Mouse (Mus musculus): ENCODE measurements around the gene U2surp.
"Not testable (repeated sequence)": the region's sequence is repeated elsewhere in the genome, so short reads cannot be mapped to it uniquely, and the experiment has no call there.

Gene U2surp

DNA sequence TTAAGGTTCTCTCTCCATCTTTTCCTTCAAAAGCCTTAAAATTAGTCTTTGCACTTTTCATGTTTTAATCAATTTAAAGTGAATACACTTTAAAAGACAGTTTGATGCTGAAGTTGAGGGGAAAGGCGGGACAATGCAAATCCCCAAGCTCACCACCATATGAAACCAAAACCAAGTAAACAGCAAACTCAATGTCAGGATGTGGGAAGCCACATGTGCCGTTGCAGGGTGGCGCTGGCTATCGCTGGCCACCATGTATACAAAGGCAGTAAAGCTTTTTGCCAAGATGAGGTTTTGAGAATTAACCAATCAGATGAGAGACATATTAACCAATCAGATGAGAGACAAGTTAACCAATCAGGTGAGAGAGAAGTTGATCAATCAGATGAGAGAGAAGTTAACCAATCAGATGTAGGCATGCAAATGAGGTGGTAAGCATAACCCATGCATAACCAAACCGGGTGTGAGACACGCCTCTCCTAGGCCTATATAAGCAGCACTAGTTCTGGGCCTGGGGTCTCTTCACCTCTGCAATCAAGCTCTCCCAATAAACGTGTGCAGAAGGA, 42.7 kb downstream of the U2surp start:
- DNase-seq (ENCODE audit: low spot score): not testable (repeated sequence)

DNA sequence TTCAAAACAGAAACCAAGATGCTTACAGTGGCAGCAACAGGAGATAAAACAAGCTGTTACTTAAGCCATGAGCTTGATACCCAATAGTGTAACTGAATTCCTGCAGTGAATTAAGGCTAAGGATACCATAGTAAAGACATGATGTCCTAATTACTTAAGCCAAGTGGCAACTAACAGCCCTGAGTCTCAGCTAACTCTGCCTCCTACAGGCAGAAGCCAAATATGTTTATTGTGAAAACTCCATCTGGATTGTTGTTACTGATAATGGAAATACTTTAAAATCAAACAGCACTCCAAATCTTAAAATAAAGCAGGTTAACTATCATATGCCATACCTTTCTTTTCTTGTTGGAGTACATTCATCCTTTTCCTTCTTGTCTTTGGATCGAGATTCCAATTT, 47.8 kb downstream of the U2surp start:
- no peak for DNase-seq (ENCODE audit: low spot score)

DNA sequence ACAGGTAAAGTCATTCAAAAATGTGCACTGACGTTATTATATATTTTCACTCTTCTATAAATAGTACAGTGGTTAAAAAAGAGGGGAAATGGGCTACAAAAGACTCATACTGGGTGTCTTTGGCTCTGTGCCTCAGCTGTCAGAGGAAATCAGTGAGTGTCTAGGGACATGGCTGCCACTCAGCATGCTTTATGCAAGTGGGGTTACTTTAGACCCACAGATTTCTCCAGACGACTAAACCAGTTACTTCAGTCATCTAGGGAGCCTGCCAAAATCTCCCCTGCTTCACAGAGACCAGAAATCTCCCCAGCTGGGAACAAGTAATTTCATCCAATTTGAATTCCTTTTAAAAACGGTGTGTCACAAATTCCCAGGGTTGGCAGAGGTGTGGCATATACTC, 59.9 kb downstream of the U2surp start:
- DNase-seq (ENCODE audit: low spot score): no peak

DNA sequence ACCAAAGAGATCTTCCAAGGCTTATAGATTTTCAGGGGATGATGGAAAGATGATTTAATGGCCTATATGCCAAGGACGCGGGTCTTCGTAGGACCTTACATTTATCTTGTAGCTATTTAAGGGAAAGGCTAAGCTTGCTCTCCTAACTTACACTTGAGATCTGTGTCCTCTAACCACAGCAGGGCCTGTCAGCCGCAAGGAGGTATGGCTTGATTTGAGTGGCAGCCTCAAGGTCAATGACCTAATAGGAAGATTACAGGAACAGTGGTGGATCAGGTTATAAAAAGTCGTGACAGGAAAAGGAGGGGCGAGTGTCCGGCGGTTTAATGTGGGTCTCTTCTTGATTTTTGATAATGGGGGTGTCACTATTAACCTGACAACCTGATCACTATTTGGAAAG, 61.2 kb downstream of the U2surp start:
- DNase-seq (ENCODE audit: low spot score): no peak

DNA sequence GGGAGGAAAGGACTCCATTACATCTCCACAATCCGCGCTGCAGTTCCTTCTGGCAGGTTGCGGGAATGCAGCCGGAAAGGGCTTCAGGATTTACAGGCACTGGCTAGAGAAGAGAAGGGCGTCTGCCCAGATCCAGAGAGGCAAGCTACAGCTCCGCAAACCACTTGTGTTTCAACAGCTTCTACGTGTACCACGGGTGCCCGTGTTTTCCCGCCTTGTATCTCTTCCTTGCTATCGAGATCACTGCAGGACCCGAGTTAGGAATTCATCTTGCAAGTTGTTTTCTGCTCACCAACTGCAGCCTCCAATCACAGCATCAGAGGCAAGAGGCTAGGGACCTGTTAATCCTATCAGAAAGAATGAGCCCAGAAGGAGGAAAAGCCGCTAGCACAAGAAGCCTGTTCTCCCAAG, 69.5 kb downstream of the U2surp start:
- DNase-seq (ENCODE audit: low spot score): peak; percentile 17

DNA sequence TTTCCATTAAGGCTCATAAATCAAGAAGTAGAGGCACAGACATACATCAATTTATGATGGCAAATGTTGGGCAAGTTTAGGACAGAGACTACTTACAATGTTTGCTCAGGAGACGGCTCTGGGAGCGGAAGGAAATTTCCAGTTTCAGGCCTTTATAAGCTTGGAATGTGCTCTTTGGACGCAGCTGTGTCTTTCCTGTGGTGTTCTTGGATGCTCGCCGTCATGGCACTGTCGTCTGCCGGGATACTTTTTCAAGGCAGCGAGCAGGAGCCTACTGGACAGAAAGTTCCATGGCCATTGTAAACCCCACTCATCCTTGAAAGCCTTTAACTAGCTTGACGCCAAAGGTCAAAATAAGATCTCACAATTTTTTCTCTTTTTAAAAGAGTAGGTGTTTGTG, 73.9 kb downstream of the U2surp start:
- DNase-seq (ENCODE audit: low spot score): no peak

DNA sequence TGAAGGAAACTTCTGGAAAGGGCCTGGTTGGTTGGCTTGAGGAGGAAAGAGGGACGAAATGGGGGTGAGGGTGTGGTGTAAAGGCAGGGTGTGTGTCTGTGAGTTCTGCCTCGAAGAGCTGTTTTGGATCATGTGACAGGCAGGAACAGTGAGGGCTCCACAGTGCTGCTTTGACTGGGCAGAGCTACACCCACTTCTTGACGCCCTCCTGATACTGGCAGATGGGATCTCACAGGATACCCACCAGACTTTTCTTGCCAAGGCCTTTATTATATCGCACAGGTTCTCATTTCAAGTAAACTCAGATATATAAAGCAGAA, 75.5 kb downstream of the U2surp start:
- DNase-seq (ENCODE audit: low spot score): no peak

DNA sequence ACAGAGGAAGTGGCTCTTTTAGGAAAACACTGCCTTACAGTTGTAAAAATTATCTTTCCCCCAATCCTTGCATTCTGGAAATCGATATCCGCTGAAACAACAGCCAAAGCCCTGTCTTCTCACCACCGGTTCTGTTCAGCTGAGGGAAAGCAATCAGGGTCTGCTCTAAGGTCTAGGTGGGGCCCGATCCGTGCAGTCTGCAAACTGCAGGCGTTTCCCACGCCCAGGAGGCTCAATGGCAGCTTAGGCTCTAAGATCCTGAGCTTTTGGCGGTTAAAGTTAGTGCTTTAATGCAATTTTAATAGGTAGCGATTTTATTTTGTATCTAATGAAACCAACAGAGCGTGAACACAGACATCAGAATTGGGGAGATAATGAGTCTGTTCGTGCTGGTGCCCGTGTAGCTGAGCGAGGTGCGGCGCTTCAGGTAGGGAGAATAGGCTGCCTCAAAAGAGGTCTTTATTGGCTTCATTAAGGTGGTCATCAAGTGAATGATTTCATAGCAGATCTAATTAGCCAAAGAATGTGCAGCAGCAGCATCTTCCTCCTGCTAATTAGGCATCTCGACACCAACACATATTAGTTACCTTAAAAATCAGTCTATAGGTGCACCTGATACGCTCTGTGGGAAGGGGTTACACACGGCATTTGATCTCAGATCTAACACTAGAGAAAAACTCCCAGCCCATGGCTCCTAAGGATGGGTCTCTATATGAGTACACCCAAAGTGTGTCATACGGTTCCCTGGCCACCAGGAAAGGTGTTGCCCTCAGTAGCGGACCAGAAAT, 76.1 kb downstream of the U2surp start:
- no peak for DNase-seq (ENCODE audit: low spot score)

DNA sequence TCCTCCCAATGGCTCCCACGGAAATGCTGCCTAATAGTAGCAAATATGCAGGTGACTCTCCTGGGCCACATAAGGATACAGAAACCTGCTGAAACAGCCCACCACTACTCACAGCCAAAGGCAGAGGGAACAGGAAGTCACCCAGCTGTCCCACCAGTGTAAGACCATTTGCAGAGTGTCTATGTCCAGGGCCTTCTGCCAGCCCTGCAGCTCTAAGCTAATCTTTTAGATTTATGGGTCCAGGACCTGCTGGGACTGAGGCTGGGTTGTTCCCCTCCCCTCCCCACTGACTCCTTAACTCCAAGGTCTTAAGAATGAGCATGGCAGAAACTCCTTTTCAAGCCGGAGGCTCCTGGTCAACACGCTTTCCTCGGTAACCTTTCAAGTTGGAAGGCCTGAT, 83.5 kb downstream of the U2surp start:
- DNase-seq (ENCODE audit: low spot score): no peak

DNA sequence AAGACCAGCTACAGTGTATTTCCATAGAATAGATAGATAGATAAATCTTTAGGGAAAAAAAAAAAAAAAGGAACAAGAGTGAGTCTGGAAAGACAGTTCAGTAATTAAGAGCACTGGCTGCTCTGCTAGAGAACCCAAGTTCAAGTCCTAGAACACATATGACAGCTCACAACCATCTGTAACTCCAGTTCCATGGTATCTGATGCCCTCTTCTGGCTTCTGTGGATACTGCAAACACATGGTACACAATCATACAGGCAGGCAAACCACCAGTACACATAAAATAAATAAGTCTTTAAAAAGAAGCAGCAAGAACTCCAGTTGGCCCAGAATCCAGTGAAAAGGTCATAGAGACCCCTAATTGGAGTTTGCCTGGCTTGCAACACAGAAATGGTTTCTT, 97.9 kb downstream of the U2surp start:
- no peak for DNase-seq (ENCODE audit: low spot score)

DNA sequence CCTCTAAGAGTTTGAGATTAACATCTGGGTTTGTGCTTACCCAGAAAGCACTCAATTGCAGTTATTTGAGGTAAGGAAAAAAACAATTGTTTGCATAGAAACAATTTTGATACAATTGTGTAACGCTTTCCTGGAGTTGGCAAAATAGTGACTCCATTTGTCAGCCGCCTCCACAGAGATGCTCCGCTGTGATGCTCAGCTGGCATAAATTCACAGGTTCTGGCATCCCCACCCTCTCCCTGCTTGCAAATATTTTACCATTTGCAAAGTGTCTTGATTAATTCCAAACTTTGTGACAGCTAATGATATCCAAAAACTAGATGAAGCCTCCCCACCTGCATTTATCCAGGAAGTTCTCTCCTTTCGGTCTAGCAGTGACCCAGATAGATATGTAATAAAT, 99.7 kb downstream of the U2surp start:
- no peak for DNase-seq (ENCODE audit: low spot score)

DNA sequence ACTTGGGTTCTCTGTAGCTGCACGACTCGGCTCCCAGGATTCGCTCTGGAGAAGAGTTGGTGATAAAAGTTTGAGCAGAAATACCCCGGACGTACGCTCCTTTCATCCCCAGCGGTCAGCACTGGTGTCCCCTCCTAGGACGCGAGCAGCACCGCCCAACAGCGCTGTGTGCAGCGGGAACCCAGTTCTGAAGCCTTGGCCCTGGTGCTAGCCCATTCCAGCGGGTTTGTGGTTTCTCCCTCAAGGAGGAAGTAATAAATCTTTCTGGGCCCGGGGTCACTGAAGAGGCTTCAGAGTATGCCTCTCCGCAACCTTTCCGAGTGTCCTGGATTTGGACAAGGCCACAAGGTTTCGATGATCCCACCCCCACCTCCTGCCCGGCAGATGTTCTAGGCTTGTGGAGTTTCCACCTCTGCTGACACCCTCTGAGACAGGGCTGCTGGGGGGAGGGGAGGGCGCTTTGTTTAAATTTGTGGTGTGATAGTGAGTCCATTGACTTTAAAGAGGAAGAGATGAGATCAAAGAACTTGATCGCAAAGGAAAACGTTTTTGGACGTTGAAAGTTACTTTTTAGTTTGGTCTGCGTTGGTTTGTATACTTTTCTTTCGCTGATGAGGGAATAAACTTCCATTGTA, 104.1 kb downstream of the U2surp start:
- DNase-seq (ENCODE audit: low spot score): no peak

Data from retina, embryonic 14.5 days (tissue).